Mouse (Mus musculus) limb, embryonic 12.5 days (tissue): Measurements from ENCODE around the gene Ss18l2. TPM values are rescaled to one million over a fixed set of nuclear protein-coding genes. Genes with fewer than 3 reads are reported as not detected.

Experiments
- ATAC-seq: fragments of 200-750 bp; cut with Nextera tagmentation; 2 replicates; pipeline ENCODE4 v1.8.0; 2017; ENCODE audit warnings: low read depth, moderate TSS enrichment; ENCODE audit not compliant: insufficient number of reproducible peaks, insufficient read depth, low FRiP score, low TSS enrichment
- H3K27ac ChIP-seq: fragments of 300-500 bp; sonication (generic); 2 replicates; pipeline ENCODE4 v1.5.1; 2016; ENCODE audit warnings: mild to moderate bottlenecking, moderate library complexity
- H3K27me3 ChIP-seq: fragments of 300-500 bp; sonication (generic); 2 replicates; pipeline ENCODE4 v1.6.1; 2016; ENCODE audit warnings: mild to moderate bottlenecking, moderate library complexity
- H3K36me3 ChIP-seq: fragments of 300-500 bp; sonication (generic); 2 replicates; pipeline ENCODE4 v1.6.1; 2016; ENCODE audit warnings: mild to moderate bottlenecking, moderate library complexity
- H3K4me1 ChIP-seq: fragments of 300-500 bp; sonication (generic); replicated peaks from 2 replicates; pipeline ENCODE4 v1.6.1; 2016
- H3K4me2 ChIP-seq: fragments of 300-500 bp; sonication (generic); 2 replicates; pipeline ENCODE4 v1.6.1; 2016; ENCODE audit warnings: mild to moderate bottlenecking, moderate library complexity
- H3K4me3 ChIP-seq: fragments of 300-500 bp; sonication (generic); replicated peaks from 2 replicates; pipeline ENCODE4 v1.5.1; 2016; ENCODE audit warnings: mild to moderate bottlenecking
- H3K9ac ChIP-seq: fragments of 300-500 bp; sonication (generic); replicated peaks from 2 replicates; pipeline ENCODE4 v1.6.1; 2016; ENCODE audit warnings: mild to moderate bottlenecking, moderate library complexity
- H3K9me3 ChIP-seq: fragments of 300-500 bp; sonication (generic); 2 replicates; pipeline ENCODE4 v1.6.1; 2016; ENCODE audit warnings: mild to moderate bottlenecking, moderate library complexity
- WGBS: fragments of 180-500 bp; shearing (Covaris S2); methylation state at CpG from one replicate; pipeline ENCODE4 v1.1.7; 2016; 5-methylcytosine and 5-hydroxymethylcytosine counted together
- polyA plus RNA-seq: library from polyadenylated mRNA; unstranded; fragments of >200 nt; fragmentation: Nextera tagmentation; extraction: Ambion mirVana; gene quantifications from 2 replicates; pipeline ENCODE4 v1.2.1, GENCODE M21; 2016

The Ss18l2 gene
- polyA plus RNA-seq, 1 experiment from 2014 or later, result 95.8 TPM

- no peaks in the 10 kb centered on the region for H3K9me3 ChIP-seq
- peaks cover 51% of the 10 kb centered on the region for H3K36me3 ChIP-seq
- peak overlapping the region; percentile 84 for H3K4me3 ChIP-seq
- H3K4me1 ChIP-seq, result peaks cover 40% of the 10 kb centered on the region
- WGBS, result 1% methylated on average over 43 of the region's 43 CpGs
- no peaks in the 10 kb centered on the region for H3K27me3 ChIP-seq
- peak overlapping the region; percentile 96 for H3K27ac ChIP-seq
- H3K9ac ChIP-seq, result peak overlapping the region; percentile 94
- peak; percentile 45 for ATAC-seq
- peak overlapping the region; percentile 94 for H3K4me2 ChIP-seq
Observed at GRCm38 (mm10) chr9:121760271-121761090, 50.4 kb downstream of the Ss18l2 start.

- H3K27me3 ChIP-seq, result no peaks in the 10 kb centered on the region
- peaks cover 51% of the 10 kb centered on the region for H3K36me3 ChIP-seq
- peak overlapping the region; percentile 84 for H3K4me3 ChIP-seq
- 71% methylated on average over 10 of the region's 10 CpGs for WGBS
- no peak for ATAC-seq
- H3K27ac ChIP-seq, result peak overlapping the region; percentile 96
- peak overlapping the region; percentile 94 for H3K9ac ChIP-seq
- peak overlapping the region; percentile 94 for H3K4me2 ChIP-seq
- peaks cover 40% of the 10 kb centered on the region for H3K4me1 ChIP-seq
- no peaks in the 10 kb centered on the region for H3K9me3 ChIP-seq
Observed at GRCm38 (mm10) chr9:121761091-121761665, 51.0 kb downstream of the Ss18l2 start.

GRCm38 (mm10) chr9:121761787-121762186 lies 51.7 kb downstream of the Ss18l2 start:
- peaks cover 38% of the 10 kb centered on the region for H3K4me1 ChIP-seq
- no peak for ATAC-seq
- H3K36me3 ChIP-seq, result peaks cover 53% of the 10 kb centered on the region
- no peaks in the 10 kb centered on the region for H3K9me3 ChIP-seq
- H3K27me3 ChIP-seq, result no peaks in the 10 kb centered on the region
- H3K4me3 ChIP-seq, result no peak overlapping the region
- H3K4me2 ChIP-seq, result 0 out of 2 replicates have a peak overlapping the region, but pooled peaks have one; percentile 2
- H3K9ac ChIP-seq, result no peak overlapping the region
- 80% methylated on average over 8 of the region's 8 CpGs for WGBS
- no peak overlapping the region for H3K27ac ChIP-seq

- peaks cover 36% of the 10 kb centered on the region for H3K4me1 ChIP-seq
- 88% methylated on average over 10 of the region's 10 CpGs for WGBS
- H3K4me3 ChIP-seq, result no peak overlapping the region
- peaks cover 55% of the 10 kb centered on the region for H3K36me3 ChIP-seq
- no peak overlapping the region for H3K27ac ChIP-seq
- H3K9ac ChIP-seq, result no peak overlapping the region
- no peak for ATAC-seq
- no peaks in the 10 kb centered on the region for H3K9me3 ChIP-seq
- no peaks in the 10 kb centered on the region for H3K27me3 ChIP-seq
- H3K4me2 ChIP-seq, result no peak overlapping the region
Observed at GRCm38 (mm10) chr9:121762248-121762647, 52.1 kb downstream of the Ss18l2 start.

- no peak for ATAC-seq
- 92% methylated on average over 25 of the region's 25 CpGs for WGBS
- Histone ChIP-seq H3K27ac (no peak overlapping the region), H3K27me3 (no peaks in the 10 kb centered on the region), H3K4me1 (peaks cover 31% of the 10 kb centered on the region), H3K9me3 (no peaks in the 10 kb centered on the region), H3K4me3 (no peak overlapping the region), H3K4me2 (no peak overlapping the region), H3K36me3 (peaks cover 60% of the 10 kb centered on the region), H3K9ac (no peak overlapping the region)
Observed at GRCm38 (mm10) chr9:121762761-121763160, 52.6 kb downstream of the Ss18l2 start.

Other genes starting within 250 kb of the Ss18l2 start
- 0.64 TPM in 1 of 2 replicates, not detected in the other for gene Cck, start 214.6 kb upstream of the Ss18l2 start, polyA plus RNA-seq
- gene Lyzl4, start 68.2 kb upstream of the Ss18l2 start, polyA plus RNA-seq, result 0.45 TPM in 1 of 2 replicates, not detected in the other
- gene Vipr1, start 67.6 kb upstream of the Ss18l2 start, polyA plus RNA-seq, result 0.69 and 1.1 TPM in 2 replicates
- 13.9 and 16.2 TPM in 2 replicates for gene Sec22c, start 4.8 kb upstream of the Ss18l2 start, polyA plus RNA-seq
- gene Nktr, start 8.8 kb downstream of the Ss18l2 start, polyA plus RNA-seq, result 68.4 and 71.5 TPM in 2 replicates
- gene Zfp651, start 49.0 kb downstream of the Ss18l2 start, polyA plus RNA-seq, result 13.7 and 16.7 TPM in 2 replicates
- 5.9 and 7.0 TPM in 2 replicates for gene Klhl40, start 67.3 kb downstream of the Ss18l2 start, polyA plus RNA-seq
- gene Hhatl, start 82.2 kb downstream of the Ss18l2 start, polyA plus RNA-seq, result 0.19 and 0.22 TPM in 2 replicates
- gene Ccdc13, start 129.1 kb downstream of the Ss18l2 start, polyA plus RNA-seq, result 0.15 and 0.58 TPM in 2 replicates
- gene Higd1a, start 148.0 kb downstream of the Ss18l2 start, polyA plus RNA-seq, result 152 and 161 TPM in 2 replicates
- gene Ackr2, start 188.0 kb downstream of the Ss18l2 start, polyA plus RNA-seq, result 0.50 TPM in 1 of 2 replicates, not detected in the other
- gene Cyp8b1, start 206.0 kb downstream of the Ss18l2 start, polyA plus RNA-seq, result not detected in 2 replicates
- gene Fam198a, start 240.7 kb downstream of the Ss18l2 start, polyA plus RNA-seq, result 1.6 and 1.8 TPM in 2 replicates